Mouse (Mus musculus): Measurements from ENCODE around the gene Prpf38a.
A peak's percentile ranks its signal among the peaks of the same experiment; 100 is the strongest.

Prpf38a gene

DNA sequence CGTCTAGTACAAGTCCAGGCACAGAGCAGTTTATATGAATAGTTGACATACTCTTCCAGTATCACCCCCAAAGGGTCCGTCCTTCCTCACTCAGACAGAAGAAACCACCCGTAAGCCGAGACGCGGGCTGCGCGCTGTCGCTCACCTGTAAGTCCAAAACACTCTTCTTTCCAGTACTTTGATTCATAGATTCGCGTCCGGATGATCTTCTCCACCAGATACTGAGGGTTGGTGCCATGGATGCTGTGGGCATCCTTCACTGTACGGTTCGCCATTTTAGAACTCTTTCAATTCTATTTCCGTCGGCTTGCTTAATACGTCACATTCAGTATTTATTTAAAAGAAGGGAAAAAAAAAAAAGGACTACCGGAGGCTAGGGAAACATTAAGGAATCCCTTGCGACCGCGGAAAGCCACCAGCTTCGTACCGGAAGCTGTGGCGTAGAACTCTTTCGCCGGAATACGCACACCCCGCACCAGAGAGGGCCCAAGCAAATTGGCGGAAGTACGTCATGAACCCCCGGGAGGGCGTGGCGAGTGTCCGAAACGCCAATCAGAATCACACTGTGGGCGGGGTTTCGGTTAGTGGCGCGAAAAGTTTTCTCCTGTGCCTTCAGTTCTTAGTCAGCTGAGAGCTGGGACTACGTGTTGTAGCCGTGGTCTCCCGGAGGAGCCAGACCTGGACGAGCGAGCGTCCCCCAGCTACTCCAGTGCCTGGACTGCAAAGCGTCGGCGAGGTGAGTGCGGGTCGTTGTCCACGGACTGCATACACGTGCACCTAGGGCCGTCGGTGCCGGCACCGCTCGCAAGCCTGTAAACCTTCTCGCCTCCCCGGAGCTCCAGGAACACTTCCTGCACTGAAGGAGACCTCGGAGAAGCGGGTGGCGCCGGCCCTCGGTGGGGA is at the start of gene Prpf38a, which contains the start of gene Orc1:
Prpf38a (minus strand) TSS at position 497 of the 903 bp plus-strand sequence.
Orc1 (plus strand) TSS at position 584 of the 903 bp plus-strand sequence.
- peak; percentile 88 for DNase-seq (ENCODE audit: low spot score)

DNA sequence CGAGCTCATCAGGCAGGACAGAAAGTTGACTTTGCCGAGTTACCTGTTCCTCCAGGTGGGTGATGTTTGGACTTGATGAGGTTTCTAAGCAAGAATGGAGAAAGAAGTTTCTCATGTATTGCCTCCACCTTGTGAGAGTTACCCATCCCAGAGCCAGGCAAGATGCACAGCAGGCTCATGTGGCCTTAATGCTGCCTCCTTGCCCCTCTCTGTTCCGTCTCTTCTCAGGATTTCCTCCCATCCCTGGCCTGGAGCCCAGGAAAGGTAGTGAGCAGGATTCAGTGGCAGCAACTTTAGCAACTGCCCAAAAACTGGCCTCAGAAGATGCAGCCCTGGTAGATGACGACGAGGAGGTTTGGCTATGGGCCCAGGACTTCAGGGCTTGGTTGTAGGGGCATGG is 47.9 kb upstream of the Prpf38a start:
- no peak for DNase-seq (ENCODE audit: low spot score)

DNA sequence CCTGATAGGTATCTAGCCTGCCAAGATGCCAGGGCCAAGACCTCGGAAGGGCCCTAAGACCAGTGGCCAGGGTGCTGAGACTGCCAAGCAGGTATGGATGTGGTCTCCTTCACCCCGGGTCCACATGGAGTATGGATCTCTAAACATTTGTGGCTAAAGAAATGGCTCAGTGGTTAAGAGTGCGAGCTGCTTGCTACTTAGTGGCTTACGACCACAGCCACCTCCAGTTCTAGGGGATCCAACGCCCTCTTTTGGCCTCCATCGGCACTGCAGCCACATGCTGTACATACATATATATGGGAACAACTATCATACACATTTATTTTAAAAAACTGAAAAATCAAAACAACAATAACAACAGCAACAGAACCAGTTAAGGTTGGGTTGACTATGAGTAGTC is 42.4 kb upstream of the Prpf38a start:
- DNase-seq (ENCODE audit: low spot score) = no peak

DNA sequence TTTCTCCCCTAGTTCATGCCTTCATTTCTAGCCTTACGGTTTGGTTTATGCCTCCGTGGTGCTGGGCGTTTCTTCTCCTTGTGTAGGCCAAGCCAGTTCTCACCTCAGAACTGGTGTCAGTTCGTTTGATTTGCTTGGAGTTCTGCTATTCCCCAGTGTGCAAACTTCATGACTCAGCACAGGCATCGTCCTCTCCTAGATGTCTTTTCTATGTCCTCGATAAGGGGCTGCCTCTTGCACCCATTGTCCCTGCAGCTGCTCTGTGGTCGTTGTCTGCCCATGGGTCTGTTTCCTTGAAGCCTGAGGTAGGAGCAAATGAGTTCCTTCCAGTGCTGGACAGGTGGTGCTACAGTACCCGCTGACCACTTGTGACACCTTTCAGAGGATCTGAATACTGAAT is 41.4 kb upstream of the Prpf38a start:
- no peak for DNase-seq (ENCODE audit: low spot score)

DNA sequence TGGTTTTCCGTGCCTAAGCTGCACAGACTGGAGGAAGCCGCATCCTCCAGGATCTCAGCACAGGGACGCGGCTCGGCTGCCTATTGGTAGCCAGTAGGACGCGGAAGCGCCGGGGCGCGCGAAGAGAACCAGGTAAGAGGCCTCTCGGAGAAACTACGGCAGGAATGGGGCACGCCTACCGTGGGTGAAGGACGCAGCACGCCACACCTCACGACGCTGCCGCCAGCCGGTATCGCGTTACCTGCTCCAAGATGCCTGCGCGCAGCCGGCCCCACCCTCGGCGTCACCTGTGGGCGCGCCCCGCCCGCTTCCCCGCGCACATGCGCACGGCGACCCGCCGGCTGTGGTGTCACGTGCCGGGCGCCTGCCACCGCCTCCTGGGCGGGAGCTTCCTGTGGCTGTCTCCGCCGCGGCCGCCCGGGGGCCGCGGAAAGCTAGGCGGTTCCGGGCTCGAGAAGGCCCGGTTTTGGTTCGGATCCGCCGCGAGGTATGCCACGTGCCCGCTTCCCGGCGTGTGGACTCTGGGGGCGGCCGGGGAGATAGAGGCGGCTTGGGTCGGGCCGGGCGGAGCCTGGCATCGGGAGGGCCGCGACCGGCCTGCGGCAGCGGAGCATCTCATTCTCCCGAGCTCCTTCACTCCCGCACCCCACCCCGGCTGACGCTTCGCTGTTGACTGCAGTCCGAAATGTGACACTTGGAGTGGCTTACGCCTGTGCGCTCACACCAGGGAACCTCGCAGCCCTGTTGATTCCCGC is 40.6 kb upstream of the Prpf38a start, which contains the start of gene Cc2d1b:
Cc2d1b (plus strand) TSS at position 354 of the 755 bp plus-strand sequence.
- peak; percentile 44 for DNase-seq (ENCODE audit: low spot score)

DNA sequence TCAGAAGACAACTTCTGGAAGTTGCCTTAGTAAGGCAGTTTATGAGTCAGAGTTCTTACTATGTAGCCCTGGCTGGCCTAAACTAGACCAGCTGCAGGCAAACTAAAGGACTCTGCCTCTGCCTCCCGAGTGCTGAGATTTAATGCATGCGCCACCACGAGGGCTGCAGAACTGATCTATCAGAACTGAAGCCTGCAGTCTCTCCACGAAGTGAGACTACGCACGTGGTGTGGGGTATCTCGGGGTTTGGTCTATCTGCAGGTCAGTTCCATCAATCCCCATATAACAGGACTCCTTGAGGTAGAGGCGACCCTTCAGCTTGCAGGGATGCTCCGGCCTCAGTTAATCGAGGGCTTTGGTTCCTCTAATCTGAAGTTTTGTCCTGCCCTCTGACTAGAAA is 40.0 kb upstream of the Prpf38a start:
- DNase-seq (ENCODE audit: low spot score) = no peak

DNA sequence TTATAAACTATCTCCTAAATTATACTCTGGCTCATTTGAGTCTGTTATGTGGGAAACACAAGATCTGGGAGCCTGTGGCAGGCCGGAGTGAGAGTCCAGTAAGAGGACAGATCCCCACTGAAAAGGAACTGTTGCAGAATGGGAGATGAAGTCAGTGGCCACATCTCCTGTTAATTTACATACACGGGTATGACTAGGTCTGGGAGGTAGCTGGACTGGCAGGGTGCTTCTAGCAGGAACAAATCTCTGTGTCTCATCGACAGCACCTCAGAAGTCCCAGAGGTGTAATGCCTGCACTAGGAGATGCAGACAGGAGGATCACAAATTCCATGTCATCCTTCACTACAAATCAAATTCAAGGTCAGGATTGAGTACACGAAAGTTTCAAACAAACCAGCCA is 39.5 kb upstream of the Prpf38a start:
- DNase-seq (ENCODE audit: low spot score) = no peak

DNA sequence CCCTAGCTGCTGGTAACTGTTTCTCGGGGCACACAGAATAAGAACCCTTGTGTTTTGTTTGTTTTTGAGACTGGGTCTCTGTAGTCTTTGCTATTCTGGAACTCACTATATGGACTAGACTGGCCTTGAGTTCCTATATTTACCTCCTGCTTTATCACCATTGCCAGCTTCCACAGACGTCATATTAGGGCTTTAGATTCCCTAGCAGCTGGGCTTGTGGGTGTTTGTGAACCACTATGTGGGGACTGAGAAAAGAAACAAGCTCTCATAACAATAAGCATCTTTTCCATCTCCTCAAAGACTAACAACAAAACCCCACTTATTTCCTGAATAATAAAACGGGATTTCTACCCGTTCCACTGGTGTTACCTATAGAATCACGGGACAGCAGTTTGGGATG is 31.8 kb upstream of the Prpf38a start:
- DNase-seq (ENCODE audit: low spot score) = no peak

DNA sequence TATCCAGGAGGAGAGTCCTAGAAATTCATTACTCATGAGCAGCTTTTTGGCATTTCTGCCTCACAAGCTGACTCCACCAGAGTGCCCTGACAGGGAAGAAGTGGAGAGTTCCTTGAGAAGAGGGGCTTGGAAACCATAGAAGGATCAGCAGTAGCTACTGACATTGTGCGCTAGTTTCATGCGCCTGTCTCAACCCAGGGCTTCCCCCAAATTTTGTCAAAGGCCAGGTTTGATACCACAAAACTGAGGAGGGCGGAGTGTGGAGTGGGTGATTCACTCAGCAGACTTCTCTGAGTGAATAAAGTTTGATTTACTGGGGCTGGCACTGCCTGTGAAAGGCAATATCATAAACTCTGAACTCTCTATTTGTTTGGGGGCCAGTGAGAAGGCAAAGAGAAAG is 29.5 kb upstream of the Prpf38a start:
- DNase-seq (ENCODE audit: low spot score) = no peak

DNA sequence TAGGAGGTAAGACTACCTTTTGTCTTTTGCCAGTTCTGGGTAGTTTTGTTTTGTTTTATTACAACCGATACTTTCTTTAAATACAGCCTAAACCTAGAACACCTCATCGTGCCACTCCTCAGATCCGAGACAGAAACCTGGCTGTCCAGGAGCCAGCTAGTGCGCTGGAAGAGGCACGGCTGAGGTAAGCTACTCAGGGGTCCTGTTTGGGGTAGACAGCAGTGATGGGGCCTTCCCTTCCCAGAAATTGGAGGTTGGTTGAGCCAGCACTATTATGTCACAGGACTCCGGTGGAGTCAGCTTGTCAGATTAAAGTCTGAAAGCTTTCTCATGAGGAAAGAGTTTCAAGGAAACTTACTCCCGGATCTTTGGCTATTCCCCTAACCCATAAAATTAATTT is 22.7 kb upstream of the Prpf38a start:
- DNase-seq (ENCODE audit: low spot score) = no peak

DNA sequence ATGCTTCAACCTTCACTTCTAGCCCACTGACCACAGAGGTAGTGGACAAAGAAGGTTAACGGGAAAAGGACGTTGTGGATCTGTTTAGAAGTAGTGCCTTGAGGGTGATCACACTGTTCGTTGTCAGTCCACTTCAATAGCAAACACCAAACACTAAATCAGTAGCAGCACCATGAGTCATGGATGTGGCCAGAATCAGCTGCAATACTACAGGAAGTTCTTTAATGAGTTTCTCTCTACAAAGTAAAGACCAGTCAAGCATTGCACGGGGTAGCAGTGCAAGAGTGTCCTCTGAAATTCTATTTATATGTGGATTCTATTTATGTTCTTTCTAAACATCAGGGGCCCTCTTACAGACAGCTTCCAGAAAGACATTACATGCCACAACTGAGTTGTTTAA is 19.2 kb upstream of the Prpf38a start:
- no peak for DNase-seq (ENCODE audit: low spot score)

DNA sequence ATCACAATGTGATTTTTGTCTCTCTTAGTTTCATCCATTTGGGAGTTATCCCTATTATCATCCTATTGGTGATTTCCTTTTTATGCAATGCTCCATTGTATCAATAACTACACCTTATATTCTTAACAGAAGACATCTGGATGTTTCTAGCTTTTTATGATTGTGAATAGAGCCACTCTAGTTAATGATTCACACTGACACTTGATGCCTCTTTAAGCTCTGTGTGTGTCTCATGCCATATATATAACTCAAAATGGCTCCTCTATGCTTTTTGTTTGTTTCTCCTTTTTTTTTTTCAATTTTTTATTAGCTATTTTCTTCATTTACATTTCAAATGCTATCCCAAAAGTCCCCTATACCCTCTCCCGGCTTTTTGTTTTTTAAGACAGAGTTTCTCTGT is 16.6 kb upstream of the Prpf38a start:
- no peak for DNase-seq (ENCODE audit: low spot score)

DNA sequence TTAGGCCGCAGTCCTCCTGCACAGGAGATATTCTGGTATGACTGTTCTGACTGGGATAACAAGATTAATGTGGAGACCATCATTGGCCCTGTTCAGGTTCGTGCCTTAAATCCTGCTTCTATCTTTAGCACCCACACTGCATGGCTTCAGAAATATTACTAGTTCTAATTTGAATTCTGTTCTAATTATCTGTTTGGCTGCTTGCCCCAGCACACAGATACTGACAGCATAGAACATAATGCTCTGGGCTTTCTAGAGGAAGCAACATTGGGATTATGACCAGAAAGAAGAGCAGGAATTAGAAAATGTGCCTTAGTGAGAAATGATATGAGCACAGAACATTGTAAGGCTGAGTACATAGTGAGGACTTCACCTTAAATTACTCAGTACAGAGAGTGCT is 14.2 kb upstream of the Prpf38a start:
- DNase-seq (ENCODE audit: low spot score) = peak; percentile 22

DNA sequence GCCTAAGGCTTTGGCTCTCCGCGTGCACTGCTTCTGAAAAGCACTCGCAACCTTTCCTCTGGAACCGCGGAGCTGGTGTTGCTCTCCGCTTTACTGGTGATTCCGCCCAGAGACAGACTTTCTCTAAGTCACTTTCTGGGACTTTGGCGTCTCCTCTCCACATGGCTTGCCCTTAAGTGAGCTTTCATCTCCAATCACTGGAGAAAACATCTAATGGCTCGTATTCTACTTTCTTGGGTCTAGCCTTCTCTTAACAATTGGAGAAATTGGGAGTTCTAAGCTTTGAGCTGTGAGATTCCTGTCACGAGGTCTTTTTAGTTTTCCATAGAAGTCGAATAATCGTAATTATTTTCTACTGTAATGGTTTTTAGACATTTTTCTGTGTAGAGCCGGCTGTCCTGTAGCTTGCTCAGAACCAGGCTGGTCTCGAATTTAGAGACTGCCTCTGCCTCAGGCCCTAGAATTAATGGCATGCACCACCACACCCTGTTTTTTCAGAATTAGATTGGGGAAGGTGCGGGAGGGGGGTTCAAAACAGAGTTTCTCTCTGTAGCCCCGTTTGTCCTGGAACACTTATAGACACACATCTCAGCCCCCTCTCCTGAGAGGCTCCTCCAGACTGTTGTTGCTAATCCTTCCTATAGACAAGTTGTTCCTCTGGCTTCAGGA is 741 bp upstream of the Prpf38a start:
- no peak for DNase-seq (ENCODE audit: low spot score)

DNA sequence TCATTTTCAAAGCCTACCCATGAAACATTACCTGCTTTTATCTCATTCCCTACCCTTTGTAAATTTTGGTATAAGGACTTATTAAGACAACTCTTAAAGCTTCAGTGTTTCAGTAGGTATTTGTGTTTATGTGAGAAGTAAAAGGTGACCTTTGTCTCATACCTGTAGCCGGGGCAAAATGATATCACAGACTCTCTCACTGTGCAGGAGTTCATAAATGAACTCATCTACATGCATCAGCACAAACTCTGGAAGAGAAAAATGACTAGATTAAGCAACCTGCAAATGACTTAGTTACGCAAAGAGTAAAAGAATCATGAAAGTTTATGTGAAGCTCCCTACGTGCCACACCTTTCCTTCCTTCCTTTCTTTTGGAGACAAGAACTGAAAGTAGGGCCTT is 6.5 kb downstream of the Prpf38a start:
- no peak for DNase-seq (ENCODE audit: low spot score)

DNA sequence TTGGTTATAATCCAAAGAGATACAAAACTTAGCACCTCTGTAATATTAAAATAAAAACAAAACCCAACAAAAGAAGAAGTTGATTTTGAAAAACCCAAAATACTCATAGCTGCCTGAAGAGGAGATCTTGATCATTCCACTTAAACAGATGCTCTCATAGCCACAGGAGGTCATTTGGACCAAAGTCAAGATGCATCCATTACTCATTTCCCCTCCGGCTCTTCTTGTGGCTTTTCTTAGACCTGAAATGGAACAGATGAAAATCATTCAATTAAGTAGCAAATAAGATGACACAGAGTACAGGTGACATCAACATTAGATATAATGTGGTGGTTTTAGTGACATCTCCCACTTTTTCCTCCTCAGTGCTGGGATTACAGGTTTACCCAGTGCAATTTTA is 14.1 kb downstream of the Prpf38a start:
- DNase-seq (ENCODE audit: low spot score) = no peak

DNA sequence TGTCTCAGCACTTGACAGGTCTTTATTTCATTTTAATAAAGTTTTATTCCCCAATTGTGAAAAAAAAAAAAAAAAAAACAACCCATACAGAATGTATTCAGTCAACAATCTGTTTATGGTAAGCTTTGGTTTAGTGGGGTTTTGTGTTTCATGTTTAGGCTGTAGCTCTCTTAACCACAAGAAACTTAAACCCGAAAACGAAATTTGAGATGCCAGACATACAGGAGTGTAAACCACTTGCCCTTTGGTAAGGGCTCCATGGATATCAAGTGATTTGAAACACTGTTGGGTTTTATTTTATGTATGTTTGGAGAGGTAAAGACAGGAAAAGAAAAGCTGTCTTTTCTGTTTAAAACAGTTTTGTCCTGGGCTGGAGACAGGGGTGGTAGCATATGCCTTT is 39.4 kb downstream of the Prpf38a start:
- no peak for DNase-seq (ENCODE audit: low spot score)
